Mouse (Mus musculus) midbrain, postnatal 0 days (tissue): ENCODE measurements around the gene Cox20. TPM values are rescaled to one million over a fixed set of nuclear protein-coding genes. Genes with fewer than 3 reads are reported as not detected.

Source experiments
- ATAC-seq: fragments of 200-750 bp; cut with Nextera tagmentation; 2 replicates; pipeline ENCODE4 v1.8.0; 2017; ENCODE audit warnings: moderate number of reproducible peaks, mild to moderate bottlenecking, moderate TSS enrichment, moderate library complexity; ENCODE audit not compliant: low FRiP score
- DNase-seq: peaks from one replicate; pipeline ENCODE4 v3.0.0-alpha.2; 2015; ENCODE audit warnings: low spot score
- H3K27ac ChIP-seq: fragments of 300-500 bp; sonication (generic); 2 replicates; pipeline ENCODE4 v1.5.1; 2014; ENCODE audit warnings: low read depth, mild to moderate bottlenecking, low read length, mixed read lengths
- H3K27me3 ChIP-seq: fragments of 300-500 bp; sonication (generic); 2 replicates; pipeline ENCODE4 v1.6.1; 2014; ENCODE audit warnings: low read length, control low read depth, mixed read lengths; ENCODE audit not compliant: insufficient read depth
- H3K36me3 ChIP-seq: fragments of 300-500 bp; sonication (generic); 2 replicates; pipeline ENCODE4 v1.6.1; 2014; ENCODE audit warnings: low read length, control low read depth, mixed read lengths; ENCODE audit not compliant: insufficient read depth
- H3K4me1 ChIP-seq: fragments of 300-500 bp; sonication (generic); 2 replicates; pipeline ENCODE4 v1.6.1; 2014; ENCODE audit warnings: mild to moderate bottlenecking, control low read depth, antibody characterized with exemption, low read length, mixed read lengths; ENCODE audit not compliant: insufficient read depth
- H3K4me2 ChIP-seq: fragments of 300-500 bp; sonication (generic); 2 replicates; pipeline ENCODE4 v1.6.1; 2014; ENCODE audit warnings: low read depth, mild to moderate bottlenecking, low read length, mixed read lengths; ENCODE audit not compliant: poor library complexity, severe bottlenecking
- H3K4me3 ChIP-seq: fragments of 300-500 bp; sonication (generic); 2 replicates; pipeline ENCODE4 v1.5.1; 2014; ENCODE audit warnings: low read depth, mild to moderate bottlenecking, low read length, moderate library complexity
- H3K9ac ChIP-seq: fragments of 300-500 bp; sonication (generic); replicated peaks from 2 replicates; pipeline ENCODE4 v1.6.1; 2014; ENCODE audit warnings: mild to moderate bottlenecking, low read length, moderate library complexity, mixed read lengths; ENCODE audit not compliant: poor library complexity, severe bottlenecking
- H3K9me3 ChIP-seq: fragments of 300-500 bp; sonication (generic); 2 replicates; pipeline ENCODE4 v1.6.1; 2016; ENCODE audit warnings: low read length, control low read depth
- CTCF ChIP-seq: IDR thresholded peaks from 2 replicates; pipeline ENCODE4 v1.5.1; 2016; ENCODE audit warnings: antibody characterized with exemption, mild to moderate bottlenecking
- WGBS: fragments of 180-500 bp; shearing (Covaris S2); extraction: QIAGEN DNeasy Blood & Tissue Kit; methylation state at CpG from one replicate; pipeline ENCODE4 v1.1.7; 2014; 5-methylcytosine and 5-hydroxymethylcytosine counted together
- polyA plus RNA-seq: library from polyadenylated mRNA; unstranded; fragments of >200 nt; fragmentation: Nextera tagmentation; extraction: Ambion mirVana; gene quantifications from 2 replicates; pipeline ENCODE4 v1.2.1, GENCODE M21; 2015
- total RNA-seq: library from RNA; depleted of rRNA; stranded (reverse); fragments of >200 nt; gene quantifications from 2 replicates; pipeline ENCODE4 v1.2.3, GENCODE M21; 2014

Gene Cox20
- total and polyA plus RNA-seq, 2 experiments from 2014 or later, result 32.0 to 108 TPM

- DNase-seq (peak; percentile 32), ATAC-seq (no peak; the same call in 1 of the 2 replicates)
- WGBS, result 1% methylated on average over 12 of the region's 12 CpGs
- peak overlapping the region; percentile 65 for H3K4me3 ChIP-seq
- H3K36me3 ChIP-seq, result peaks cover 14% of the 10 kb centered on the region; the same call in 1 of the 2 replicates
- peak overlapping the region; percentile 77 for H3K9ac ChIP-seq
- peaks cover 11% of the 10 kb centered on the region; the same call in 1 of the 2 replicates for H3K4me1 ChIP-seq
- no peak for TF ChIP-seq CTCF
- H3K9me3 ChIP-seq, result no peaks in the 10 kb centered on the region
- H3K4me2 ChIP-seq, result peak overlapping the region; percentile 62
- H3K27me3 ChIP-seq, result no peaks in the 10 kb centered on the region
- H3K27ac ChIP-seq, result peak overlapping the region; percentile 100
Observed at GRCm38 (mm10) chr1:178319295-178320037, 536 bp downstream of the Cox20 start.

DNA sequence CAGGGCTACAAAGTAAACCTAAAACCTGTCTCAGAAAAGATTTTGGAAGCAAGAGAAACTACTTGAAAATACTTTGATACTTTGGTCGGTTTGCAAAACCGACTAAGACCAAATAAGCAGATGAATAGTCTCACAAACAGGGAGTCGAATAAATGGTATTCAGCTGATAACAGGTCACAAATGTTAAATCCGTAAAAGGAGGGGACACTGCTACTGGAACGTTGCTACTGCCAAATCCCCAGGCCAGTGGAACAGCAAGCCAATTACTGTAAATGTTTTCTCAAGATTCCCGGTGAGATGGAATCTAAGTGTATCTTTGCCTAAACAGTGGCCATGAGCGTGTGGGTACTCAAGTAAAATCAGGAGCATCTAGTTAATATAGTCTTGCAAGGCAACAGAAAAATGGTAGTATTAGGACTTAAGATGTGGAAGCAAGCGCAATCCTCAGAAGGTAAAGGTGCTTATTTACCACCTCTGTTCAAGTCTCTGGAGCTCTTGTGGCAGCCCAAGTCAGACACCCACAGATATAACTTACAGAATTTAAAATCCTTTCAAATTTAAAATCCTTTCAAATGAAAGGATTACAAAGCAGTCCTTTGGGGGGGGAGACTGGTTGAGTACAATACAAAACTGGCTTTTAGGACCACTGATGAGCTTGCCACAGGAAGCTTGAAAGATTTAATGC, 1.2 kb downstream of the Cox20 start:
- WGBS, result 14% methylated on average over 8 of the region's 8 CpGs
- Histone ChIP-seq H3K9me3 (no peaks in the 10 kb centered on the region), H3K27me3 (no peaks in the 10 kb centered on the region), H3K9ac (peak overlapping the region; percentile 77), H3K4me2 (peak overlapping the region; percentile 62), H3K36me3 (peaks cover 17% of the 10 kb centered on the region; the same call in 1 of the 2 replicates), H3K4me1 (peaks cover 11% of the 10 kb centered on the region; the same call in 1 of the 2 replicates), H3K27ac (peak overlapping the region; percentile 100), H3K4me3 (peak overlapping the region; percentile 65)
- peak; percentile 31 for DNase-seq
- TF ChIP-seq CTCF, result no peak
- ATAC-seq, result no peak

DNA sequence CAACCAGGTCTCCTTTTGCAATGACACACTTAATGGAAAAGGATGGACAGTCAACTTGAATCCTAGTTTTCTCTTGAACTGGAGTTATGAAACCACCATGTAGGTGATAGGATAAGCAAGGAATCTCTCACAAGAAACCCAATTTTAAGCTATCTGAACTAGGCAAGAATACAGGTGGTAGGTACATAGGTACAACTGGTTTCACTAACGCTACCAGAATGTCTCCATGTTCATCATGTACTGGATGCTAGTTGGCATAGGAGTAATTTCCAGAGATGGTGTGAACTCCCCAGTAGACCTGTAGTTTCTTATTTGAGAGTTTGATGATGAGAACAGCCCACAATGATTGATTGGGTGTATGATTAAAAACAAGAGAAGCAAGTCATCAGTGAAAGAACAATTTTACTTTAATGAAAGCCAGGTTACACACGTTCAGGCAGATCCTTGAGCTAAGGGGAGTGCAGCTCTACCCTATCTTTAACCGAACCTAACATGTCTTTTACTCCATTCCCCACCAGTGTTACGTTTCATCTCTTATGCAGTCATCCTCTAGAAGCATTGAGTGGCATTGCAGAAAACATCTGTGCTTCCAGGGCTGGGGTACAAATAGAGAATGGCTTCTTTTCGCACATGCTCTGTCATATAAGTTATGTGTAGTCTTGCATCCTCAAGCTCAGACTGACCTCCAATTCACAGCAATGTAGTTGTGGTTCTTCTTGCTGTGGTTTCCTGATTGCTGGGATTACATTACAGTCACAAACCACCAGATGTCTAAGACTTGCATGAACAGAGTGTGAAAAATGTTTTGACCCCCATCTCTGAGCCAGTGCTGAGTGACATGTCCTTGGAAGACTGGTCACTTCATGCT, 2.0 kb downstream of the Cox20 start:
- H3K4me3 ChIP-seq, result peak overlapping the region; percentile 65
- 0 out of 2 replicates have a peak overlapping the region, but pooled peaks have one; percentile 100 for H3K27ac ChIP-seq
- 0 out of 2 replicates have a peak overlapping the region, but pooled peaks have one; percentile 33 for H3K9ac ChIP-seq
- H3K27me3 ChIP-seq, result no peaks in the 10 kb centered on the region
- no peaks in the 10 kb centered on the region for H3K9me3 ChIP-seq
- no peak for TF ChIP-seq CTCF
- DNase-seq (no peak), ATAC-seq (no peak)
- peaks cover 11% of the 10 kb centered on the region; the same call in 1 of the 2 replicates for H3K4me1 ChIP-seq
- WGBS, result 42% methylated on average over 5 of the region's 5 CpGs
- H3K36me3 ChIP-seq, result peaks cover 17% of the 10 kb centered on the region; the same call in 1 of the 2 replicates
- peak overlapping the region; percentile 62 for H3K4me2 ChIP-seq

DNA sequence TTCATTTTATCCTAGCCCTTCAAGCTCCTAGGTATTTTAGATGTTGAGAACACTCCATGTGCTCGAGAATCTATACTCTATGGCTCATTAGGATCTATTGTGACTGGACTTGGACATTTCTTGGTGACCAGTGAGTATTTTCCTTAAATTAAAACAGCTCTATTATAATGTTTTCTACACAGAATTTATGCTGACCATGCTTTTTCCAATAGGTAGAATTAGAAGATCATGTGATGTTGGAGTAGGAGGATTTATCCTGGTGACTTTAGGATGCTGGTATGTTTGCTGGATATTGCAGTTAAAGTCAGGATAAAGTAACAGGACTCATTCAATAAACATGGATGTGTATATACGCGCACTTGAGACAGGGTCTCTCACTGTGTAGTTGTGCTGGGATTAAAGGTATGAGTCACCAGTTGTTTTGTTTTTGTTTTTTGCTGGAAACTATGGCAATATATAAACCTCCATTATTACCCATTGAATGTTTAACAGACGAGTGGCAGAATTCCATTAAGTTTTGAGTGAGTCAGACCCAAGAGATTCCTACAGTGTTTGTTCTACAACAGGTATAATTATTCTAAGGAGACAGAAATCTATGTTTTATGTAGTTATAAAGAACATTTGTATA, 2.9 kb downstream of the Cox20 start:
- H3K9me3 ChIP-seq, result no peaks in the 10 kb centered on the region
- H3K4me1 ChIP-seq, result peaks cover 11% of the 10 kb centered on the region; the same call in 1 of the 2 replicates
- H3K36me3 ChIP-seq, result peaks cover 18% of the 10 kb centered on the region; the same call in 1 of the 2 replicates
- no peak for TF ChIP-seq CTCF
- H3K4me3 ChIP-seq, result no peak overlapping the region
- no peak for DNase-seq
- H3K27me3 ChIP-seq, result no peaks in the 10 kb centered on the region
- no peak overlapping the region for H3K4me2 ChIP-seq
- no peak overlapping the region for H3K9ac ChIP-seq
- 50% methylated on average over 4 of the region's 4 CpGs for WGBS
- H3K27ac ChIP-seq, result no peak overlapping the region
- ATAC-seq, result no peak

DNA sequence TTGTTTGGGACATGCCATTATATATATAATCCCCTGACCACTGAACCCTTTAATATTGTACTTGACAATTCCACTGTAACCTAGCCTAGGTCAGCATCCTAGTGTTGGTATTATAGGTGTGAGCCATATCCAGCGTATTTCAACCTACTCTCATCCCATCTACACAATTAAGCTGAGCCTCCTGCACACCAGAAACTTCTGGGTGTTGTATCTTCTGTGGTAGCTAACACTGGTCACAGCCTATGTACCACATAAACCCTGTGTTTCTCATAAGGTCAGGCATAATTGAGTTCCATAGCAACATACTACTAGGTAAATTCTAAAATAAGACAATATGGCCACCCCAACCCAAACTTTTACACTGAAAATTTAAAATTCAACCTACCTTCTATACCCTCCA, 4.3 kb downstream of the Cox20 start:
- 78% methylated on average over 1 of the region's 1 CpGs for WGBS
- no peak for TF ChIP-seq CTCF
- ATAC-seq (no peak), DNase-seq (no peak)
- H3K4me1 ChIP-seq, result peaks cover 7% of the 10 kb centered on the region; the same call in 1 of the 2 replicates
- H3K27ac ChIP-seq, result no peak overlapping the region
- no peaks in the 10 kb centered on the region for H3K27me3 ChIP-seq
- no peak overlapping the region for H3K4me2 ChIP-seq
- H3K4me3 ChIP-seq, result no peak overlapping the region
- H3K9me3 ChIP-seq, result no peaks in the 10 kb centered on the region
- no peak overlapping the region for H3K9ac ChIP-seq
- H3K36me3 ChIP-seq, result peaks cover 23% of the 10 kb centered on the region; the same call in 1 of the 2 replicates
